14 mouse cellular contexts compared by ENCODE assay signal in genomic region chr14:68021240-68021639, GRCm38 (mm10).
DNase-seq lines count a peak whose midpoint lies in the region; ATAC-seq and TF ChIP-seq lines count a peak whose summit lies in the region.
"Had no signal": no experiment of that assay in that cellular context is flagged by ENCODE, and none has a peak within 500 bp of the region (broad histone marks: within the 10 kb centered on the region; RNA-seq: fewer than 3 reads in every experiment).

No protein-coding gene starts in this region.

- TF ChIP-seq CTCF in kidney, postnatal 0 days (IDR thresholded peaks at IDR 0.05; ENCODE audit: low read depth), result no peak
- no peak for TF ChIP-seq CTCF in brain, embryonic 14.5 days (IDR thresholded peaks at IDR 0.05; ENCODE audit: borderline replicate concordance, extremely low read depth, insufficient read depth, insufficient read length)

- H3K9ac ChIP-seq in kidney, postnatal 0 days (ENCODE audit: low read depth, low read length), result no peak overlapping the region
- H3K9ac ChIP-seq in ES-E14 (ENCODE audit: insufficient read depth, low read depth, low read length, poor library complexity, severe bottlenecking), result no peak overlapping the region
- H3K9ac ChIP-seq in midbrain, embryonic 12.5 days (replicated peaks), result no peak overlapping the region
- H3K9ac ChIP-seq in intestine, embryonic 15.5 days, result no peak overlapping the region
- H3K9ac ChIP-seq: embryonic facial prominence, embryonic 13.5 days; heart, embryonic 13.5 days had no signal

- no peak overlapping the region for H3K4me3 ChIP-seq in kidney, postnatal 0 days (replicated peaks; ENCODE audit: low read depth, low read length)
- no peak overlapping the region for H3K4me3 ChIP-seq in ES-E14 (ENCODE audit: insufficient read depth in 1 of 2, low read depth in 1 of 2, low read length in 2 of 2, poor library complexity in 1 of 2, severe bottlenecking in 1 of 2)
- H3K4me3 ChIP-seq in midbrain, embryonic 12.5 days, result no peak overlapping the region
- no peak overlapping the region for H3K4me3 ChIP-seq in intestine, embryonic 15.5 days (replicated peaks)
- H3K4me3 ChIP-seq: embryonic facial prominence, embryonic 13.5 days; heart, embryonic 13.5 days had no signal

- H3K27ac ChIP-seq in kidney, postnatal 0 days, result no peak overlapping the region
- H3K27ac ChIP-seq in ES-E14 (ENCODE audit: insufficient read depth, low read depth, low read length, poor library complexity, severe bottlenecking), result no peak overlapping the region
- H3K27ac ChIP-seq in midbrain, embryonic 12.5 days (replicated peaks), result peak overlapping the region; percentile 69
- no peak overlapping the region for H3K27ac ChIP-seq in intestine, embryonic 15.5 days
- H3K27ac ChIP-seq: embryonic facial prominence, embryonic 13.5 days; heart, embryonic 13.5 days had no signal

- DNase-seq in kidney, postnatal 0 days (ENCODE audit: low spot score), result peak; percentile 67
- DNase-seq in kidney, adult 18-20 months, result no peak
- no peak for DNase-seq in ES-E14 (ENCODE audit: low read depth, low spot score)
- DNase-seq in brain, embryonic 14.5 days (ENCODE audit: low read depth), result peak; percentile 73
- DNase-seq in gastrocnemius, postnatal 10 days, result no peak
- DNase-seq: cerebellum, postnatal 14 days; kidney, postnatal 25 days; layer of hippocampus, postnatal 36 days had no signal

- ATAC-seq in kidney, postnatal 0 days (replicated peaks; ENCODE audit: low FRiP score, low read depth), result no peak
- ATAC-seq in midbrain, embryonic 12.5 days (ENCODE audit: low FRiP score, low read depth), result no peak
- no peak for ATAC-seq in erythroblast, adult 5-6 weeks (replicated peaks; ENCODE audit: low FRiP score, poor library complexity, severe bottlenecking)
- ATAC-seq in intestine, embryonic 15.5 days, result no peak

- H3K4me1 ChIP-seq in kidney, postnatal 0 days (replicated peaks; ENCODE audit: insufficient read depth, low read length), result no peaks in the 10 kb centered on the region
- H3K4me1 ChIP-seq in ES-E14 (ENCODE audit: control insufficient read depth in 2 of 2, insufficient read depth in 2 of 2, low read length in 2 of 2, poor library complexity in 1 of 2), result no peaks in the 10 kb centered on the region
- H3K4me1 ChIP-seq in midbrain, embryonic 12.5 days, result peaks cover 13% of the 10 kb centered on the region
- H3K4me1 ChIP-seq in intestine, embryonic 15.5 days (replicated peaks), result no peaks in the 10 kb centered on the region

- H3K9me3 ChIP-seq in kidney, postnatal 0 days (replicated peaks; ENCODE audit: low read length), result no peaks in the 10 kb centered on the region
- H3K9me3 ChIP-seq in ES-E14 (ENCODE audit: control insufficient read depth, insufficient read depth, low read depth, low read length), result no peaks in the 10 kb centered on the region
- no peaks in the 10 kb centered on the region for H3K9me3 ChIP-seq in midbrain, embryonic 12.5 days
- no peaks in the 10 kb centered on the region for H3K9me3 ChIP-seq in intestine, embryonic 15.5 days
- H3K9me3 ChIP-seq: embryonic facial prominence, embryonic 13.5 days; heart, embryonic 13.5 days had no signal

- in situ Hi-C loops in ES-E14 (cut with MboI; ENCODE audit: low sequenced_read_pairs in 2 of 2, unreplicated experiment in 2 of 2), result no loop called here

- H3K27me3 ChIP-seq in kidney, postnatal 0 days (ENCODE audit: insufficient read depth, low read length), result no peaks in the 10 kb centered on the region
- H3K27me3 ChIP-seq in midbrain, embryonic 12.5 days, result no peaks in the 10 kb centered on the region
- no peaks in the 10 kb centered on the region for H3K27me3 ChIP-seq in intestine, embryonic 15.5 days (replicated peaks)
- H3K27me3 ChIP-seq: embryonic facial prominence, embryonic 13.5 days; heart, embryonic 13.5 days had no signal

- no peaks in the 10 kb centered on the region for H3K36me3 ChIP-seq in kidney, postnatal 0 days (ENCODE audit: insufficient read depth, low read length)
- no peaks in the 10 kb centered on the region for H3K36me3 ChIP-seq in ES-E14 (ENCODE audit: control insufficient read depth, insufficient read depth, low read length, poor library complexity, severe bottlenecking)
- no peaks in the 10 kb centered on the region for H3K36me3 ChIP-seq in midbrain, embryonic 12.5 days
- H3K36me3 ChIP-seq in intestine, embryonic 15.5 days, result no peaks in the 10 kb centered on the region
- H3K36me3 ChIP-seq: embryonic facial prominence, embryonic 13.5 days; heart, embryonic 13.5 days had no signal

- TF ChIP-seq POLR2A in brain, embryonic 14.5 days (IDR thresholded peaks at IDR 0.05; ENCODE audit: borderline replicate concordance, extremely low read depth, insufficient read depth, insufficient read length, poor library complexity, severe bottlenecking), result no peak

- H3K4me2 ChIP-seq in kidney, postnatal 0 days (ENCODE audit: low read length), result no peak overlapping the region
- no peak overlapping the region for H3K4me2 ChIP-seq in midbrain, embryonic 12.5 days (replicated peaks)
- no peak overlapping the region for H3K4me2 ChIP-seq in intestine, embryonic 15.5 days (replicated peaks)
- H3K4me2 ChIP-seq: embryonic facial prominence, embryonic 13.5 days; heart, embryonic 13.5 days; liver, embryonic 11.5 days had no signal

- 53% methylated on average over 7 of the region's 7 CpGs for WGBS in kidney, postnatal 0 days
- WGBS in midbrain, embryonic 12.5 days, result 79% methylated on average over 7 of the region's 7 CpGs
- WGBS in intestine, embryonic 15.5 days, result 57% methylated on average over 7 of the region's 7 CpGs

TF ChIP-seq in ES-E14, 5 proteins besides CTCF, POLR2A, EP300 and RAD21:
- TF ChIP-seq CHD2 (IDR thresholded peaks at IDR 0.05; ENCODE audit: low read depth, low read length) (no peak), ZNF384 (IDR thresholded peaks at IDR 0.05; ENCODE audit: low read depth, low read length) (no peak), MAFK (IDR thresholded peaks at IDR 0.05; ENCODE audit: insufficient read depth, low read depth, low read length) (peak; percentile 36; the same call in 1 of the 2 replicates), HCFC1 (IDR thresholded peaks at IDR 0.05; ENCODE audit: borderline replicate concordance, insufficient read depth, low read length) (no peak), ZC3H11A (IDR thresholded peaks at IDR 0.05; ENCODE audit: borderline replicate concordance, low read depth, low read length) (no peak)
TF ChIP-seq in ES-E14: peak in this region for 1.

Comparison
In these comparisons a context has a peak if more than half of its experiments do, and no peak if none do; other contexts are left out.
1. DNase-seq: peak in kidney, postnatal 0 days (single experiment) and brain, embryonic 14.5 days (single experiment); none in kidney, adult 18-20 months (single experiment), ES-E14 (single experiment) and gastrocnemius, postnatal 10 days (single experiment).